Mouse (Mus musculus) liver, postnatal 0 days (tissue): ENCODE measurements around the gene Hace1. TPM values are rescaled to one million over a fixed set of nuclear protein-coding genes. Genes with fewer than 3 reads are reported as not detected.
A peak's percentile ranks its signal among the peaks of the same experiment; 100 is the strongest.
"Not testable (repeated sequence)": the region's sequence is repeated elsewhere in the genome, so short reads cannot be mapped to it uniquely, and the experiment has no call there.

Experiments used
- ATAC-seq: fragments of 200-750 bp; cut with Nextera tagmentation; 2 replicates; pipeline ENCODE4 v1.8.0; 2017; ENCODE audit warnings: mild to moderate bottlenecking, moderate library complexity
- DNase-seq: peaks from one replicate; pipeline ENCODE4 v3.0.0-alpha.2; 2016
- H3K27ac ChIP-seq: fragments of 300-500 bp; sonication (generic); 2 replicates; pipeline ENCODE4 v1.5.1; 2014; ENCODE audit warnings: antibody characterized with exemption, moderate library complexity, mild to moderate bottlenecking, low read depth
- H3K27me3 ChIP-seq: fragments of 300-500 bp; sonication (generic); 2 replicates; pipeline ENCODE4 v1.6.1; 2014; ENCODE audit warnings: low read length, control low read depth, mixed read lengths; ENCODE audit not compliant: insufficient read depth
- H3K36me3 ChIP-seq: fragments of 300-500 bp; sonication (generic); replicated peaks from 2 replicates; pipeline ENCODE4 v1.6.1; 2014; ENCODE audit warnings: mild to moderate bottlenecking, control low read depth, low read length, moderate library complexity, mixed read lengths; ENCODE audit not compliant: insufficient read depth
- H3K4me1 ChIP-seq: fragments of 300-500 bp; sonication (generic); 2 replicates; pipeline ENCODE4 v1.6.1; 2014; ENCODE audit warnings: antibody characterized with exemption, mild to moderate bottlenecking, control low read depth; ENCODE audit not compliant: insufficient read depth
- H3K4me2 ChIP-seq: fragments of 300-500 bp; sonication (generic); 2 replicates; pipeline ENCODE4 v1.6.1; 2014; ENCODE audit warnings: low read depth, mild to moderate bottlenecking, low read length, moderate library complexity, mixed read lengths
- H3K4me3 ChIP-seq: fragments of 300-500 bp; sonication (generic); 2 replicates; pipeline ENCODE4 v1.5.1; 2014; ENCODE audit warnings: low read depth, low read length
- H3K9ac ChIP-seq: fragments of 300-500 bp; sonication (generic); replicated peaks from 2 replicates; pipeline ENCODE4 v1.6.1; 2014; ENCODE audit warnings: mild to moderate bottlenecking, moderate library complexity
- H3K9me3 ChIP-seq: fragments of 300-500 bp; sonication (generic); 2 replicates; pipeline ENCODE4 v1.6.1; 2016; ENCODE audit warnings: mild to moderate bottlenecking, control low read depth, low read length, mixed read lengths
- CTCF ChIP-seq: sonication (generic); IDR thresholded peaks from 2 replicates; pipeline ENCODE4 v1.5.1; 2016; ENCODE audit warnings: antibody characterized with exemption, low read depth
- EP300 ChIP-seq: IDR thresholded peaks from 2 replicates; pipeline ENCODE4 v1.6.1; 2016; ENCODE audit warnings: antibody characterized with exemption, low read depth, mild to moderate bottlenecking
- WGBS: fragments of 180-500 bp; shearing (Covaris S2); extraction: QIAGEN DNeasy Blood & Tissue Kit; methylation state at CpG from one replicate; pipeline ENCODE4 v1.1.7; 2014; ENCODE audit not compliant: insufficient replicate concordance; 5-methylcytosine and 5-hydroxymethylcytosine counted together
- polyA plus RNA-seq: library from polyadenylated mRNA; unstranded; fragments of >200 nt; fragmentation: Nextera tagmentation; extraction: Ambion mirVana; gene quantifications from 2 replicates; pipeline ENCODE4 v1.2.1, GENCODE M21; 2015

Gene Hace1
- polyA plus RNA-seq, result 15.1 and 15.8 TPM in 2 replicates

DNA sequence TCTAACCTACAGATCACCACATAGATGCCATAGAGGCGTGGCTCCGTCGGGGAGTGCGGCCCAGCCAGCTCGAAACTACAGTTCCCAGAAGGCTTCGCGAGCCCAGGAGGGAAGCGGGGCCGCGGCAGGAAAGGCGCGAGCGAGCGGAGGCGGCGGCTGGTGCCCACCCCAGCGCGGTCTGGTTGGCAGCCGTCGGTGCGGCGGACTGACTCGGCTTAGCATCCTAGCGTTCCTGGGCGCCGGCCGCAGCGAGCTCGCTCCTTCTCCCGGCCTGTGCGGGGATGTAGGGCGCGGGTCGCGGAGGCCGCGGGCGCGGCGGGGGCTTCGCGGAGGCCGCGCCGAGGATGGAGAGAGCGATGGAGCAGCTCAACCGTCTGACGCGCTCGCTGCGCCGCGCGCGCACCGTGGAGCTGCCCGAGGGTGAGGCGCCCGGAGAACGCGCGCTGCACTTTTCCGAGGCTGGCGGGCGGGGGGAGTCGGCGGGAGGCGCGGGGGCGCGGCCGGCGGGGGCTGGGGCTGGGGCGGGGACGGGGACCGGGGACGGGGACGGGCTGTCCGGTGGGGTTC lies at the start of gene Hace1:
Gene Hace1 (plus strand): TSS at position 99 of the 567 bp plus-strand sequence.
- WGBS, result under 1% methylated on average over 35 of the region's 79 CpGs

DNA sequence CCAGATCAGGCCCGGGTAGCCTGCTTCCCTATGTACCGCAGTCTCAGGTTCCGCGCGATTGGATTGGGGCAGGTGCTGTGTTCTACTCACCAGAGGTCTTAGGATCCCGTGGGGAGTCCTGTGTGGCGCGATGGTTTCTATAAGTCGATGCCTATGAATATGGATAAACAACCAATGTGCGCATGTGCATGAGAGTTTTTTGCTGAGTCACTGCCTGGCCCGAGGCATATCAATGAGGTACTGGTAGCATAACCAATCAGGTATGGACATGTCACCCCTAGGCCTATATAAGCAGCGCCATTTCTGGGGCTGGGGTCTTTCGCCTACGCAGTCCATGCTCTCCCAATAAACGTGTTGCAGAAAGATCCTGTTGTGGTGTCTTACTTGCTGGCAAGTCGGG lies 40.3 kb upstream of the Hace1 start:
- not testable (repeated sequence) for H3K4me3 ChIP-seq, H3K9ac ChIP-seq, H3K27ac ChIP-seq, ATAC-seq, H3K4me1 ChIP-seq, H3K4me2 ChIP-seq, H3K27me3 ChIP-seq, H3K9me3 ChIP-seq, DNase-seq, H3K36me3 ChIP-seq
- WGBS, result 92% methylated on average over 16 of the region's 16 CpGs

More for the DNA sequence above, at the start of gene Hace1:
- no peak for TF ChIP-seq EP300
- no peak for TF ChIP-seq CTCF
- Histone ChIP-seq H3K4me2 (peak within 1 kb of the TSS; percentile 82), H3K4me1 (peaks cover 8% of the 10 kb centered on the region; the same call in 1 of the 2 replicates), H3K4me3 (peak within 1 kb of the TSS; percentile 100), H3K9ac (peak within 1 kb of the TSS; percentile 95), H3K9me3 (no peaks in the 10 kb centered on the region), H3K27ac (peak within 1 kb of the TSS; percentile 92), H3K27me3 (no peaks in the 10 kb centered on the region), H3K36me3 (no peaks in the 10 kb centered on the region)
- ATAC-seq (peak; percentile 92), DNase-seq (peak; percentile 90)

DNA sequence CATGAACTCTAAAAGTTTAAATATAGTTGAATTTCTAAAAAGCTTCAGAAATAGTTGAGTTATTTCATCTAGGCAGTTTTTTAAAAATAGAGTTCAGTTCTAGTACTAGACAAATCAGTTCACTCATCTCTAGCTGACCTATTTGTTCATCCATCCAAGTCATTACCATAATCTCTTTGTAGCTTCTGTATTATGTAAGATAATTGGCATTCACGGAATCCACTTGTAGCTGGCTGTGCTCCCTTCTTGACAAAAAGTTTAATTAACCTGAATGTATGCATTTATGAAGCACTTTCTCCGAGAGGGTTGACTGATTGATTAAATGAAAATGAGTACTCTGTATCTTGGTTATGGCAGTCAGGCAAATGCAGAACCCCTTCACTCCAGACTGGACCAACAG lies 34.9 kb upstream of the Hace1 start:
- Histone ChIP-seq H3K27ac (no peak overlapping the region), H3K36me3 (no peaks in the 10 kb centered on the region), H3K4me2 (no peak overlapping the region), H3K4me1 (no peaks in the 10 kb centered on the region), H3K9ac (no peak overlapping the region), H3K9me3 (no peaks in the 10 kb centered on the region), H3K27me3 (no peaks in the 10 kb centered on the region), H3K4me3 (no peak overlapping the region)
- TF ChIP-seq CTCF, result no peak
- no peak for TF ChIP-seq EP300
- ATAC-seq (no peak), DNase-seq (no peak)
- 55% methylated on average over 2 of the region's 2 CpGs for WGBS

DNA sequence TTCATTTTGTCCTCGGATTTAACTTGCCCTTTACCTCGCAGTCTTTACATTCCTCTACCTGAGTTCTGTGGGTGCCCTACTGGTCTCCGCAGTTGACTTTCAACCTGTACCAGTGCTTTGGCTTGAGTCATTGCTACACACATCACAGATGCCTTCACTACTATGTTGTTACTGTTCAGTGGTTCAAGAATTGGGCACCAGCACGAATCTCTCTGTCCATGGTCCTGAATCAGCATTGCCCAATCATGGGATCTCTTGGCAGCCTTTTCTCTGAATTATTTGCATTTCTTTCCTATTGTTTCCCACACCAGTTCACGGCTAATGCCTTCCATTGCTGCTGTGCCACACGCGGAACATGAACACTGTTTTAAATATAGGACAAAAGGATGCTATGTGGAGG lies 30.8 kb upstream of the Hace1 start:
- Histone ChIP-seq H3K4me2 (no peak overlapping the region), H3K4me1 (no peaks in the 10 kb centered on the region), H3K27me3 (no peaks in the 10 kb centered on the region), H3K4me3 (no peak overlapping the region), H3K9ac (no peak overlapping the region), H3K9me3 (peaks cover 6% of the 10 kb centered on the region), H3K27ac (no peak overlapping the region), H3K36me3 (no peaks in the 10 kb centered on the region)
- WGBS, result 40% methylated on average over 7 of the region's 7 CpGs
- TF ChIP-seq CTCF (no peak), EP300 (no peak)
- DNase-seq, result peak; percentile 63
- no peak for ATAC-seq

GRCm38 (mm10) chr10:45578298-45578821 lies 731 bp downstream of the Hace1 start:
- Histone ChIP-seq H3K4me1 (peaks cover 8% of the 10 kb centered on the region; the same call in 1 of the 2 replicates), H3K9me3 (no peaks in the 10 kb centered on the region), H3K4me3 (peak overlapping the region; percentile 100), H3K4me2 (peak overlapping the region; percentile 82), H3K27me3 (no peaks in the 10 kb centered on the region), H3K36me3 (no peaks in the 10 kb centered on the region), H3K27ac (peak overlapping the region; percentile 92), H3K9ac (peak overlapping the region; percentile 95)
- WGBS, result 1% methylated on average over 23 of the region's 23 CpGs
- TF ChIP-seq CTCF (no peak), EP300 (no peak)
- ATAC-seq, result peak; percentile 76
- DNase-seq, result peak; percentile 65

GRCm38 (mm10) chr10:45583310-45583709 lies 5.7 kb downstream of the Hace1 start:
- peak; percentile 29 for ATAC-seq
- H3K9me3 ChIP-seq, result no peaks in the 10 kb centered on the region
- H3K4me1 ChIP-seq, result peaks cover 8% of the 10 kb centered on the region
- H3K27me3 ChIP-seq, result no peaks in the 10 kb centered on the region
- TF ChIP-seq CTCF (no peak), EP300 (peak; percentile 50; the same call in 1 of the 2 replicates)
- peak overlapping the region; percentile 64 for H3K4me2 ChIP-seq
- no peaks in the 10 kb centered on the region; the same call in 1 of the 2 replicates for H3K36me3 ChIP-seq
- 0 out of 2 replicates have a peak overlapping the region, but pooled peaks have one; percentile 45 for H3K9ac ChIP-seq
- 53% methylated on average over 1 of the region's 1 CpGs for WGBS
- H3K4me3 ChIP-seq, result no peak overlapping the region
- DNase-seq, result no peak
- peak overlapping the region; percentile 96 for H3K27ac ChIP-seq
